Mouse (Mus musculus) retina, adult 2 months (tissue): Measurements from ENCODE around the gene Gm10842.
"Not testable (repeated sequence)": the region's sequence is repeated elsewhere in the genome, so short reads cannot be mapped to it uniquely, and the experiment has no call there.

ENCODE experiments used
- DNase-seq: peaks from one replicate; pipeline ENCODE4 v3.0.0-alpha.2; 2012; ENCODE audit warnings: low read depth, low spot score

The Gm10842 gene

GRCm38 (mm10) chr11:105146593-105146992 is at the start of gene Gm10842:
TSS of gene Gm10842 (plus strand) at chr11:105146893.
- no peak for DNase-seq

DNA sequence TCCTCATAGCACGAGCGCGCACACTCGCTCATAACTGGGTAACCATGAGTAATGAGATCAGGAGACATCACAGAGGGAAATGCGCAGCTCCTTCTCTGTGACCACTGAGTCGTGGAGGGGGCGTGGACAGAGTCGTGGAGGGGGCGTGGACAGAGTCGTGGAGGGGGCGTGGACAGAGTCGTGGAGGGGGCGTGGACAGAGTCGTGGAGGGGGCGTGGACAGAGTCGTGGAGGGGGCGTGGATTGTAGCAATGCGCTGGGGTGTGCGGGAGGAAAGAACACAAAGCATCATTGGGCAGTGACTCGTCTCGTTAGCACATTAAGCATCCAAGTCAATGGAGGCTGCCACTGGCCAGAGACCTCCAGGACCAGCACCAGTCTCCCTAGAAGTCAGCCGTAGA is 34.2 kb upstream of the Gm10842 start:
- not testable (repeated sequence) for DNase-seq

DNA sequence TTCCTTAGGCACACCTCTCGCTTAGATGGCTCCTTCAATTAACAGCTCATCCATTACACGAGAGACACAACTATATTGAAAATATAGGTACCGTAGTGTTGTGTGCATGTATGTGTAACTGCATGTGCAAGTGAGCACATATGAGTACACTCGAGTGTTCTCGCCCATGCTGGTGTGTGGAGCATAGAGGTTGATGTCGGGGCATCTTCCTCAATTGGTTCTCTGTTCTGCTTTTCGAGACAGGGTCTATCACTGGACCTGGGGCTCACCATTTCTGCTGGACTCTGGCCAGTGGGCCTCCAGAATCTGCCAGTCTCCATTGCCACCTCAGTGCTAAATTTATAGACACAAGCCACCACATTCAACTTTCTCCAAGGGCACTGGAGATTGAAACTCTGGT is 28.9 kb upstream of the Gm10842 start:
- no peak for DNase-seq

DNA sequence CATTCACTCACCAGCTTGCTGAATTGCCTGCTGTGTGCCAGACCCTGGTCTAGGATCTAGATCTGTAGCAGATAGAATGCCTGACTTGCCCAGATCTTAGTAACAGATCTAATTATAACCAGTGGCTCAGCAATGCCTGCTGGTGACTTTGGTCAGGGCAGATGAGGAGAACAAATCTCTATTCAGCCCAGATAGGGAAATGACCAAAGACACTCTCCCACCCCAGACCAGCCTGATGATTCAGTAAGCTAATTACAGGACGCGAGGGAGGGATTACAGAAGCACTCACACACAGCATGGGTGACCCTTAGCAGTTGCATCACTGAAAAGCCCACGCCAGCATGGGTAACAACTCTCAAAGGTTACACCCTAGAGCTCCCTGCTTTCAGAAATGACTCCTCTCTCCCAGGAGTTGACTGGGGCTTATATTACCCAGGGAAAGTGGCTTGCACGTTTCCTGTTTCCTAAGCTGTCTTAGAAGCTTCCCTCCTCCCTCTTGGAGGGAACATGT is 26.1 kb upstream of the Gm10842 start:
- no peak for DNase-seq

GRCm38 (mm10) chr11:105121792-105122191 is 24.9 kb upstream of the Gm10842 start:
- DNase-seq, result not testable (repeated sequence)

DNA sequence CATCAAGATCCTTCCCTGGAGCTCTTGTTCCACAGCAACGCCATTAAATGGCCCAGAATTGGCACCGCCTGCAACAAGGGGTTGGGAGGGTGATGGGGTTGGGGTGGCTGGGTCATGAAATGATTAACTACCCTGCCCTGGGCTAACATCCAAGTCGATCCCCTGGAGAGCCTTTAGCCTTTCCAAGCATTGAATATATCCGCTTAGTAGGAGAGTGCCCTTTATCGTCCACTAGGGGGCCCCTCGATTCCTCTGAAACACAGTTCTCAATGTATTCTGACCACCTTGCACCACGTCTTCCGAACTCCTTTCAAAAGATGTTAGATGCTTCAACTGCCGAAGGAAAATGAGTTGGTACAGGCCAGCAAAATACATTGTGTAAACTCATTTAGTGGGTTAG is 22.7 kb upstream of the Gm10842 start:
- peak; percentile 38 for DNase-seq

- DNase-seq, result peak; percentile 84
Observed at GRCm38 (mm10) chr11:105125735-105126519, 20.8 kb upstream of the Gm10842 start, which contains the start of gene Mettl2. TSS of gene Mettl2 (plus strand) at chr11:105126425.

- DNase-seq, result no peak
Observed at GRCm38 (mm10) chr11:105126520-105127029, 20.1 kb upstream of the Gm10842 start.

DNA sequence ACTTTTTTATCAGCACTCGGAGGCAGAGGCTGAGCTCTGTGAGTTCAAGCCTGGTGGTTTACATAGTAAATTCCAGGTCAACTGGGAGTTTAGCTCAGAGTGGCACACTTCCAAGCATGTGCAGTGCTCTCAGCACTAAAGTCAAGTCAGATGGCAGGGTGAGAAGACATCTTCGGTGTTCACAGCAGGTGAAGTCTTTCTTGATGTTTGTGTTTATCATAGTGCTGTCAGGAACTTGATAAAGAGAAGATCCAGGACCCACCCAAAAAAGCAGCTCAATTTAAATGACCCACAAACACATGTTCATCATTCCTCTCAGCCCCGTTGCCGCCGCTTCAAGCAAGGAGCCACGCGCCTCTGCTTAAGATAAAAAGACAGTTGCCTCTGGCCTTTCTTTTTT is 11.0 kb upstream of the Gm10842 start:
- no peak for DNase-seq

DNA sequence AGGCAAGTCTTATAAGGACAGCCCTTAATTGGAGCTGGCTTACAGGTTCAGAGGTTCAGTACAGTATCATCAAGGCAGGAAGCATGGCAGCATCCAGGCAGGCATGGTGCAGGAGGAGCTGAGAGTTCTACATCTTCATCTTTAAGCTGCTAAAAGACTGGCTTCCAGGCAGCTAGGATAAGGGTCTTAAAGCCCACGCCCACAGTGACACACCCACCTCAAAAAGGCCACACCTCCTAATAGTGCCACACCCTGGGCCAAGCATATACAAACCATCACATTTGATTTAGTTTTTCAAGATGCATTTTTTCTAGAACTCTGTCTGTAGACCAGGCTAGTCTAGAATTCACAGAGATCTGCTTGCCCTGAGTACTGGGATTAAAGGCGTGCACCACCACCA is 9.4 kb upstream of the Gm10842 start:
- not testable (repeated sequence) for DNase-seq

DNA sequence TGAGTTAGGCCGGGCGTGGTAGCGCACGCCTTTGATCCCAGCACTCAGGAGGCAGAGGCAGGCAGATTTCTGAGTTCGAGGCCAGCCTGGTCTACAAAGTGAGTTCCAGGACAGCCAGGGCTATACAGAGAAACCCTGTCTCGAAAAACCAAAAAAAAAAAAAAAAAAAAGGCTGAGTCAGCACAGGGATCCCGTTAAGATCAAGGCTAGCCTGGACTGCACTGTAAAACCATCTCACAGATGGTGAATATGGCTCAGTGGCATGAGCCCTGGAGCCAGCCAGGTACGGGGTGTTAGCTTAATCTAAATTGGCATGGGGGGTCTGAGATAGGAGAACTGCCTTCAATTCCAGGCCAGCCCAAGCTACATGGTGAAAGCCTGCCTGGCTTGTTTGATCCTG is 6.2 kb upstream of the Gm10842 start:
- not testable (repeated sequence) for DNase-seq

DNA sequence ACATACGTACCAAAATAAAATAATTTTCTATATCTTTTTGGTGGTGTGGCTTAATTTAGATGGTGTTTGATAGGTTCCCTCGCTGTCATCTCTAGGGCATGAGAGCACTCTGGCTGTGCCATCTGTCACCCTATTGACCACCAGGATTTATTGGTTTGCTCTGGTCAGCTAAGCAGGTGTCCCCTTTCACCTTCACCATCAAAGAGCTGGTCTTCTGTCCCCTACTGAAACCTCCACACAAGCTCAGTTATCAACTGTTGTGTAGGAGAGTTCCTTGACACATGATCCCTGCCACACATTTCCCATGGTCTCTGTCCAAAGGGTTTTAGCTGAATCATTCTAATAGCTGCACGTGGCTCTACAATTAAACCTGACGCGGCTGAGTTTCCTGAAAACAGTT is 5.6 kb upstream of the Gm10842 start:
- DNase-seq, result no peak

GRCm38 (mm10) chr11:105143564-105143963 is 3.1 kb upstream of the Gm10842 start:
- no peak for DNase-seq

- DNase-seq, result no peak
Observed at GRCm38 (mm10) chr11:105144084-105144483, 2.6 kb upstream of the Gm10842 start.

- no peak for DNase-seq
Observed at GRCm38 (mm10) chr11:105144508-105145210, 2.0 kb upstream of the Gm10842 start.

DNA sequence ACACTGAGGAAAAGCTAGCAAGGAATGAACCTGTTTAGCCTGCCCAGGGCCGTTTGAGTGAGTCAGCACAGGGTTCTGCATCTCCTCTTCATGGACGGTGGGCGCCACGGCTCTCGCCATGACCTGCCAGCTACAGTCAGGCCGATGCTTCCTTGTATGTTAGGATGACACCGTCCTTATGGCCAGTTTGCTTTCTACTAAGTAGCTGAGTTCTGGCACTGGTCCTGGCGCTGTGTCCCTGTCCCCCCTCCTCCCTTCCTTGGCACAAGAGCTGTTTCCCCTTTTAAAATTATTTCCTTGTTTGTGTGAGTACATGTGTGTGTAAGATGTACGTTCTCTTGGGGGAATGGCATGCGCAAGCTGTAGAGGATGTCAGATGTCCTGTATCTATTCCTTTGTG is 1.5 kb upstream of the Gm10842 start:
- DNase-seq, result no peak

GRCm38 (mm10) chr11:105149353-105149752 is 2.7 kb downstream of the Gm10842 start:
- no peak for DNase-seq

DNA sequence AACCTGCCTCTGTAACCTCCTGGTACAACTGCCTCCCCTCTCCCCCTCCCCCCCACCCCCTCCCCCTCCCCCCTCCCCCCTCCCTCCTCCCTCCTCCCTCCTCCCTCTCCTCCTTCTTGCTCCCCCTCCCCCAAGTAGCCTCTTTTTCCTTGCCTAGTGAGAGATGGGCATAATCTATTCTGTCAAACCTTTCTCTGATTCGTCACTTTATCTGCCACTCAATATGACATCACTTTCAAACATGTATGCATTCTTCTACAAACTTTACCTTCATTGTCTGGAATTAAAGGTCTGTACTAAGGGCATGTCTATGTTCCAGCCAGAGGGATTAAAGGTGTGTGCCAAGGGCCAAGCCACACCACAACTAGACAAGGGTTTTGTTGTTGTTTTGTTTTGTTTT is 3.1 kb downstream of the Gm10842 start:
- no peak for DNase-seq

- DNase-seq, result no peak
Observed at GRCm38 (mm10) chr11:105150691-105151090, 4.0 kb downstream of the Gm10842 start.

- peak; percentile 38 for DNase-seq
Observed at GRCm38 (mm10) chr11:105151226-105152016, 4.7 kb downstream of the Gm10842 start.

DNA sequence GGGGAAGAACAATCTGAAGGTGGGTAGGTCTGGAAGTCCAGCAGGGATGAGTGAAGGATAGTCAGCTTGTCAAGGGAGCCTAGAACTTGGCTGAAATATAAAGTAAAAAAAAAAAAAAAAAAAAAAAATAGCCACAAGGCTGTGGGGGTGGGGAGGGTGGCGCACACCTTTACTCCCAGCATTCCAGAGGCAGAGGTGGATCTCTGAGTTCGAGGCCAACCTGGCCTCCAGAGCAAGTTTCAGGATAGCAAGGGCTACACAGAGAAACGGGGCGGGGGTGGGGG is 5.3 kb downstream of the Gm10842 start:
- no peak for DNase-seq

- DNase-seq, result no peak
Observed at GRCm38 (mm10) chr11:105152357-105152899, 5.7 kb downstream of the Gm10842 start.
